In the genomic region with DNA sequence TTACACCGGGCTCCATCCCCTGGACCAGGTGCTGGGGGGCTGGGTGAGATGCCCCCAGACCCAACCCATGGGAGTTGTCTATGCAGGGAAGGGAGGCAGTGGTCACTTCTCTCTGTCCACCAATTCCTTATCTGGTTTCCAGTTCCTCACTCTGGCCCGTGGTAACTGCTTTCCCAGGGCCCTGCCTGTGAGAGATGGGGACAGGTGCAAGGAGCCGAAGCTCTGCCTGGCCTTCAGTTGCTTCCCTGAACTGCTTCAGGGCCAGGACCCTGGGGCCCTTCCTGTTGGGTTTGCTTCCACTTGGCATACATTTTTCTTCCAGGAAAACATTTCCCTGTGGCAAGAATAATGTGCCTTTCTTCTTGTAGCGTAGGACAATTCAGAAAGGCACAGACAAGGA, we compare ENCODE assay signal across 15 mouse cellular contexts. TPM values are rescaled to one million over a fixed set of nuclear protein-coding genes. Genes with fewer than 3 reads are reported as not detected.
DNase-seq lines count a peak whose midpoint lies in the region; ATAC-seq and TF ChIP-seq lines count a peak whose summit lies in the region.
"Had no signal": no experiment of that assay in that cellular context is flagged by ENCODE, and none has a peak within 500 bp of the region (broad histone marks: within the 10 kb centered on the region; RNA-seq: fewer than 3 reads in every experiment).

No protein-coding gene starts in this region.

- TF ChIP-seq CTCF in gastrocnemius, adult 2 months (IDR thresholded peaks at IDR 0.05) = no peak
- TF ChIP-seq CTCF in midbrain, postnatal 0 days (IDR thresholded peaks at IDR 0.05) = no peak

- 0 out of 2 replicates have a peak overlapping the region, but pooled peaks have one; percentile 5 for H3K9ac ChIP-seq in embryonic facial prominence, embryonic 14.5 days (ENCODE audit: low read depth, low read length)
- peak overlapping the region; percentile 59; the same call in 1 of the 2 replicates for H3K9ac ChIP-seq in hindbrain, embryonic 14.5 days
- H3K9ac ChIP-seq in midbrain, postnatal 0 days (replicated peaks; ENCODE audit: low read length, poor library complexity, severe bottlenecking) = no peak overlapping the region
- H3K9ac ChIP-seq: lung, embryonic 14.5 days had no signal

- peaks cover 49% of the 10 kb centered on the region for H3K4me1 ChIP-seq in embryonic facial prominence, embryonic 14.5 days (ENCODE audit: control insufficient read depth, insufficient read depth, low read length)
- H3K4me1 ChIP-seq in hindbrain, embryonic 14.5 days (replicated peaks; ENCODE audit: control insufficient read depth, insufficient read depth, low read length) = peaks cover 47% of the 10 kb centered on the region
- peaks cover 20% of the 10 kb centered on the region; the same call in 1 of the 2 replicates for H3K4me1 ChIP-seq in midbrain, postnatal 0 days (ENCODE audit: insufficient read depth, low read length)

- no peak overlapping the region for H3K4me2 ChIP-seq in embryonic facial prominence, embryonic 14.5 days (ENCODE audit: low read depth, low read length)
- H3K4me2 ChIP-seq in hindbrain, embryonic 14.5 days (replicated peaks) = no peak overlapping the region
- H3K4me2 ChIP-seq in midbrain, postnatal 0 days (ENCODE audit: low read depth, low read length, poor library complexity, severe bottlenecking) = no peak overlapping the region
- H3K4me2 ChIP-seq: heart, embryonic 13.5 days; lung, embryonic 14.5 days had no signal

- DNase-seq in gastrocnemius, adult 2 months = peak; percentile 67
- DNase-seq in gastrocnemius, postnatal 10 days = no peak
- DNase-seq in embryonic facial prominence, embryonic 14.5 days (ENCODE audit: low spot score) = no peak
- no peak for DNase-seq in hindbrain, embryonic 14.5 days (ENCODE audit: low spot score)
- DNase-seq in midbrain, postnatal 0 days (ENCODE audit: low spot score) = no peak
- DNase-seq in urinary bladder, postnatal 36 days (ENCODE audit: low spot score in 2 of 2) = no peak
- no peak for DNase-seq in right cerebral cortex, adult 18-20 months
- DNase-seq: adrenal gland, adult 8-10 months; cerebellum, adult 11 months; thymus, postnatal 4 days had no signal

- H3K4me3 ChIP-seq in gastrocnemius, adult 2 months = no peak overlapping the region
- H3K4me3 ChIP-seq in embryonic facial prominence, embryonic 14.5 days (ENCODE audit: low read depth, low read length) = no peak overlapping the region
- H3K4me3 ChIP-seq in hindbrain, embryonic 14.5 days (replicated peaks; ENCODE audit: low read length) = no peak overlapping the region
- no peak overlapping the region for H3K4me3 ChIP-seq in midbrain, postnatal 0 days (ENCODE audit: low read depth, low read length)
- H3K4me3 ChIP-seq: erythroblast, embryonic 14.5 days; heart, embryonic 13.5 days; left cerebral cortex, adult 2 months had no signal

- intact Hi-C loops in gastrocnemius, adult 2 months (cut with DNase I) = no loop called here

- no peaks in the 10 kb centered on the region for H3K9me3 ChIP-seq in embryonic facial prominence, embryonic 14.5 days (ENCODE audit: control insufficient read depth, low read length)
- no peaks in the 10 kb centered on the region for H3K9me3 ChIP-seq in hindbrain, embryonic 14.5 days (ENCODE audit: control insufficient read depth, low read length)
- no peaks in the 10 kb centered on the region for H3K9me3 ChIP-seq in midbrain, postnatal 0 days (ENCODE audit: low read length)
- H3K9me3 ChIP-seq: heart, embryonic 13.5 days had no signal

- WGBS in embryonic facial prominence, embryonic 14.5 days = 50% methylated on average over 4 of the region's 4 CpGs
- whole genome bisulfite sequencing in hindbrain, embryonic 14.5 days = 63% methylated on average over 4 of the region's 4 CpGs
- 59% methylated on average over 4 of the region's 4 CpGs for WGBS in midbrain, postnatal 0 days

- ATAC-seq in embryonic facial prominence, embryonic 14.5 days (ENCODE audit: low read depth) = no peak
- no peak for ATAC-seq in hindbrain, embryonic 14.5 days (ENCODE audit: low FRiP score)
- no peak for ATAC-seq in midbrain, postnatal 0 days (ENCODE audit: low FRiP score)
- no peak for ATAC-seq in activated CD4-positive, CD25-positive, alpha-beta regulatory T cell, adult 4 months

- H3K27me3 ChIP-seq in embryonic facial prominence, embryonic 14.5 days (replicated peaks; ENCODE audit: control insufficient read depth, insufficient read depth, low read length) = no peaks in the 10 kb centered on the region
- H3K27me3 ChIP-seq in hindbrain, embryonic 14.5 days (ENCODE audit: control insufficient read depth, insufficient read depth, low read length) = no peaks in the 10 kb centered on the region
- H3K27me3 ChIP-seq in midbrain, postnatal 0 days (ENCODE audit: insufficient read depth, low read length) = no peaks in the 10 kb centered on the region
- H3K27me3 ChIP-seq: heart, embryonic 13.5 days had no signal

- peak overlapping the region; percentile 55 for H3K27ac ChIP-seq in gastrocnemius, adult 2 months
- H3K27ac ChIP-seq in embryonic facial prominence, embryonic 14.5 days (replicated peaks; ENCODE audit: low read depth, low read length) = peak overlapping the region; percentile 80
- H3K27ac ChIP-seq in hindbrain, embryonic 14.5 days = peak overlapping the region; percentile 95
- peak overlapping the region; percentile 43 for H3K27ac ChIP-seq in midbrain, postnatal 0 days (ENCODE audit: low read depth, low read length)
- H3K27ac ChIP-seq: left cerebral cortex, adult 2 months had no signal

- H3K36me3 ChIP-seq in embryonic facial prominence, embryonic 14.5 days (ENCODE audit: control insufficient read depth, insufficient read depth, low read length) = peaks cover 40% of the 10 kb centered on the region
- H3K36me3 ChIP-seq in hindbrain, embryonic 14.5 days (replicated peaks; ENCODE audit: control insufficient read depth, insufficient read depth) = peaks cover 42% of the 10 kb centered on the region
- H3K36me3 ChIP-seq in midbrain, postnatal 0 days (ENCODE audit: insufficient read depth, low read length) = peaks cover 43% of the 10 kb centered on the region

RNA-seq across cellular contexts. Expression of a gene that starts 54.2 kb away (rescaled TPM):
- total RNA-seq in gastrocnemius, adult 2 months (2021) = 1 to 10 TPM; 2.2 to 2.8 TPM
- total RNA-seq in gastrocnemius, postnatal 10 days (2021) = 10 to 100 TPM in 1 of 2 experiments, 1 to 10 TPM in 1; 6.8 to 11.2 TPM
- polyA plus RNA-seq in embryonic facial prominence, embryonic 14.5 days (2014; fragmentation: Nextera tagmentation; extraction: Ambion mirVana) = 12.6 and 16.2 TPM in 2 replicates
- polyA plus RNA-seq in hindbrain, embryonic 14.5 days (2014; fragmentation: Nextera tagmentation; extraction: Ambion mirVana) = 24.8 and 30.1 TPM in 2 replicates
- total RNA-seq in midbrain, postnatal 0 days (2014; rRNA removed) = 129 and 137 TPM in 2 replicates
- polyA plus RNA-seq in midbrain, postnatal 0 days (2015; fragmentation: Nextera tagmentation; extraction: Ambion mirVana) = 26.1 and 26.6 TPM in 2 replicates
- polyA plus RNA-seq in activated CD4-positive, CD25-positive, alpha-beta regulatory T cell, adult 4 months (2017; shearing (Covaris generic)) = 1 to 10 TPM; 2.0 to 2.1 TPM

Comparison
In these comparisons a context has a peak if more than half of its experiments do, and no peak if none do; other contexts are left out.
1. H3K27ac ChIP-seq: peak in every context shown above with its lines; median percentile 95 in hindbrain, embryonic 14.5 days; 80 in embryonic facial prominence, embryonic 14.5 days; 55 in gastrocnemius, adult 2 months; 43 in midbrain, postnatal 0 days.